Mouse (Mus musculus) ES-E14 (cell line): ENCODE results near the gene Cybrd1.

Source experiments
- CHD2 ChIP-seq: IDR thresholded peaks from 2 replicates; pipeline ENCODE4 v1.6.1; 2014; ENCODE audit warnings: mild to moderate bottlenecking, low read depth, low read length, inconsistent platforms
- HCFC1 ChIP-seq: IDR thresholded peaks from 2 replicates; pipeline ENCODE4 v1.6.1; 2012; ENCODE audit warnings: low read length, inconsistent platforms, borderline replicate concordance; ENCODE audit not compliant: insufficient read depth
- MAFK ChIP-seq: IDR thresholded peaks from 2 replicates; pipeline ENCODE4 v1.6.1; 2014; ENCODE audit warnings: mild to moderate bottlenecking, low read depth, low read length, inconsistent platforms; ENCODE audit not compliant: insufficient read depth
- ZC3H11A ChIP-seq: IDR thresholded peaks from 2 replicates; pipeline ENCODE4 v1.6.1; 2012; ENCODE audit warnings: low read depth, mild to moderate bottlenecking, inconsistent platforms, low read length, borderline replicate concordance

DNA sequence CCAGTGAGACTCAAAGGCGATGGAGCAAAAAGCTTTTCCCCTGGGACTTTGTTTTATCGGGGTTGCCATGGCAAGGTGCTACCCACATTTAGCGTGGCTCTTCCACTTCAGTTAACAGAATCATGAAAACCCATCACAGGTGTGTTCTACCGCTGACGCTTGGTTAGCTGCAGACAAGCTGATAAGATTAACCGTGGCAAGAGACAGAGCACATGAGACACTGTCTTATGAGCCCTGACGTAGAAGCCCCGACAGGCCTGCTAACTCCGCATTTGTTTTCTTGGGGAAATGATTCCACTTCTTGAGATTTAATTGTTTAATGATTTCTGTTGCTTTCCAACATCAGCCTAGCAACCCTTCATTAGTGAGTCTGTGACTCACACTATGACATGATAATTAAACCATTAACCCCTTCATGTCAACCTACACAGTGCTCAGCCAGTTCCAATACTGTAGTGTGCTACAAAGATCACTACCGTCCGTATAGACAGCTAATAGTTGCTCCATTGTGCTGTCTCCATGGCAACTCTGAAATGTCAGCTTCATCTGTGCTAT, 42.7 kb downstream of the Cybrd1 start:
- TF ChIP-seq MAFK (no peak), HCFC1 (no peak), CHD2 (no peak), ZC3H11A (no peak)
